Mouse (Mus musculus) thymus, adult 2 months (tissue): Measurements from ENCODE around the gene Nox1. TPM values are rescaled to one million over a fixed set of nuclear protein-coding genes. Genes with fewer than 3 reads are reported as not detected.

ENCODE experiments used
- DNase-seq: peaks from one replicate; pipeline ENCODE4 v3.0.0; 2021
- H3K27ac ChIP-seq: fragments of 200-500 bp; 2 replicates; pipeline ENCODE4 v1.5.1; 2012; ENCODE audit warnings: low read length, control low read depth; ENCODE audit not compliant: control insufficient read depth, insufficient read depth
- H3K27me3 ChIP-seq: fragments of 200-500 bp; 2 replicates; pipeline ENCODE4 v1.6.1; 2012; ENCODE audit warnings: mild to moderate bottlenecking, low read length, moderate library complexity, mixed read lengths; ENCODE audit not compliant: control insufficient read depth, insufficient read depth
- H3K36me3 ChIP-seq: fragments of 200-500 bp; 2 replicates; pipeline ENCODE4 v1.6.1; 2012; ENCODE audit warnings: mild to moderate bottlenecking, low read length, moderate library complexity; ENCODE audit not compliant: control insufficient read depth, insufficient read depth
- H3K4me1 ChIP-seq: fragments of 200-500 bp; replicated peaks from 2 replicates; pipeline ENCODE4 v1.6.1; 2012; ENCODE audit warnings: low read length; ENCODE audit not compliant: control insufficient read depth, insufficient read depth
- H3K4me3 ChIP-seq: fragments of 200-500 bp; 2 replicates; pipeline ENCODE4 v1.5.1; 2012; ENCODE audit warnings: mild to moderate bottlenecking, low read length, control low read depth, moderate library complexity; ENCODE audit not compliant: control insufficient read depth, insufficient read depth
- CTCF ChIP-seq: fragments of 200-500 bp; IDR thresholded peaks from 2 replicates; pipeline ENCODE4 v1.5.1; 2012; ENCODE audit warnings: mild to moderate bottlenecking, control low read depth, low read length, moderate library complexity, borderline replicate concordance; ENCODE audit not compliant: control insufficient read depth, poor library complexity, insufficient read depth; ENCODE audit errors: extremely low read depth
- POLR2A ChIP-seq: fragments of 200-500 bp; IDR thresholded peaks from 2 replicates; pipeline ENCODE4 v1.6.1; 2012; ENCODE audit warnings: mild to moderate bottlenecking, low read length, control low read depth, moderate library complexity; ENCODE audit not compliant: control insufficient read depth, poor library complexity, insufficient read depth; ENCODE audit errors: extremely low read depth
- WGBS: fragments of 180-500 bp; shearing (Covaris S2); methylation state at CpG from one replicate; pipeline ENCODE4 v1.1.7; 2018; 5-methylcytosine and 5-hydroxymethylcytosine counted together
- polyA plus RNA-seq: library from polyadenylated mRNA; depleted of rRNA; stranded (reverse); fragments of >200 nt; gene quantifications from 2 replicates; pipeline ENCODE4 v1.2.3, GENCODE M21; 2012

Gene Nox1
- polyA plus RNA-seq, 1 experiment, result 0.34 TPM

- no peak for DNase-seq
- TF ChIP-seq CTCF (no peak), POLR2A (no peak)
- H3K4me3 ChIP-seq, result peak overlapping the region; percentile 23; the same call in 1 of the 2 replicates
- 27% methylated on average over 4 of the region's 4 CpGs for WGBS
- H3K36me3 ChIP-seq, result no peaks in the 10 kb centered on the region
- peaks cover 13% of the 10 kb centered on the region for H3K4me1 ChIP-seq
- H3K27me3 ChIP-seq, result no peaks in the 10 kb centered on the region
- no peak overlapping the region; the same call in 1 of the 2 replicates for H3K27ac ChIP-seq
Measured at GRCm38 (mm10) chrX:134163484-134163883, 58.3 kb downstream of the Nox1 start.

GRCm38 (mm10) chrX:134162826-134163225, 58.9 kb downstream of the Nox1 start:
- H3K4me1 ChIP-seq, result peaks cover 14% of the 10 kb centered on the region
- peak overlapping the region; percentile 90 for H3K27ac ChIP-seq
- no peaks in the 10 kb centered on the region for H3K27me3 ChIP-seq
- 3% methylated on average over 11 of the region's 11 CpGs for WGBS
- TF ChIP-seq POLR2A (no peak), CTCF (no peak)
- peak; percentile 42 for DNase-seq
- peak overlapping the region; percentile 93 for H3K4me3 ChIP-seq
- no peaks in the 10 kb centered on the region for H3K36me3 ChIP-seq

GRCm38 (mm10) chrX:134162043-134162720, 59.6 kb downstream of the Nox1 start, which contains the start of gene Xkrx:
Gene Xkrx, minus strand, starts transcription at chrX:134162076.
- H3K36me3 ChIP-seq, result no peaks in the 10 kb centered on the region
- TF ChIP-seq POLR2A, result no peak
- no peak for TF ChIP-seq CTCF
- WGBS, result 33% methylated on average over 16 of the region's 16 CpGs
- peak; percentile 21 for DNase-seq
- H3K4me3 ChIP-seq, result peak within 1 kb of the TSS; percentile 93
- peak within 1 kb of the TSS; percentile 90 for H3K27ac ChIP-seq
- peaks cover 15% of the 10 kb centered on the region for H3K4me1 ChIP-seq
- H3K27me3 ChIP-seq, result no peaks in the 10 kb centered on the region

GRCm38 (mm10) chrX:134160442-134160841, 61.3 kb downstream of the Nox1 start:
- Histone ChIP-seq H3K36me3 (no peaks in the 10 kb centered on the region), H3K4me1 (peaks cover 18% of the 10 kb centered on the region), H3K4me3 (no peak overlapping the region), H3K27ac (no peak overlapping the region), H3K27me3 (no peaks in the 10 kb centered on the region)
- 90% methylated on average over 2 of the region's 2 CpGs for WGBS
- DNase-seq, result no peak
- TF ChIP-seq POLR2A (no peak), CTCF (no peak)

- H3K36me3 ChIP-seq, result no peaks in the 10 kb centered on the region
- 10% methylated on average over 7 of the region's 7 CpGs for WGBS
- H3K27ac ChIP-seq, result peak overlapping the region; percentile 95
- TF ChIP-seq CTCF, result no peak
- TF ChIP-seq POLR2A, result no peak
- no peak overlapping the region for H3K4me3 ChIP-seq
- H3K27me3 ChIP-seq, result no peaks in the 10 kb centered on the region
- peak; percentile 46 for DNase-seq
- H3K4me1 ChIP-seq, result peaks cover 20% of the 10 kb centered on the region
Measured at GRCm38 (mm10) chrX:134158151-134158550, 63.6 kb downstream of the Nox1 start.

GRCm38 (mm10) chrX:134141986-134142385, 79.8 kb downstream of the Nox1 start:
- H3K36me3 ChIP-seq, result no peaks in the 10 kb centered on the region
- H3K4me1 ChIP-seq, result peaks cover 11% of the 10 kb centered on the region
- 79% methylated on average over 4 of the region's 4 CpGs for WGBS

GRCm38 (mm10) chrX:134141551-134141950, 80.2 kb downstream of the Nox1 start:
- no peaks in the 10 kb centered on the region for H3K27me3 ChIP-seq
- H3K4me1 ChIP-seq, result peaks cover 11% of the 10 kb centered on the region
- H3K27ac ChIP-seq, result no peak overlapping the region
- H3K36me3 ChIP-seq, result no peaks in the 10 kb centered on the region
- H3K4me3 ChIP-seq, result no peak overlapping the region
- TF ChIP-seq POLR2A (no peak), CTCF (no peak)
- 91% methylated on average over 1 of the region's 1 CpGs for WGBS
- no peak for DNase-seq

More at GRCm38 (mm10) chrX:134141986-134142385, 79.8 kb downstream of the Nox1 start:
- DNase-seq, result no peak
- TF ChIP-seq CTCF (no peak), POLR2A (no peak)
- Histone ChIP-seq H3K27ac (no peak overlapping the region), H3K4me3 (no peak overlapping the region), H3K27me3 (no peaks in the 10 kb centered on the region)
